Mouse (Mus musculus) layer of hippocampus, postnatal 36 days (tissue): ENCODE data around the gene Mrpl4. TPM values are rescaled to one million over a fixed set of nuclear protein-coding genes. Genes with fewer than 3 reads are reported as not detected.

ENCODE experiments used
- DNase-seq, 2 experiments: peaks; one replicate each; pipeline ENCODE4 v3.0.0; 2022
- total RNA-seq, 2 experiments: library from RNA; stranded (reverse); gene quantifications; 2 replicates each; pipeline ENCODE4 v1.2.3; 2021

Mrpl4 gene
- total RNA-seq: 10 to 100 TPM; 61.1 to 65.8 TPM

DNA sequence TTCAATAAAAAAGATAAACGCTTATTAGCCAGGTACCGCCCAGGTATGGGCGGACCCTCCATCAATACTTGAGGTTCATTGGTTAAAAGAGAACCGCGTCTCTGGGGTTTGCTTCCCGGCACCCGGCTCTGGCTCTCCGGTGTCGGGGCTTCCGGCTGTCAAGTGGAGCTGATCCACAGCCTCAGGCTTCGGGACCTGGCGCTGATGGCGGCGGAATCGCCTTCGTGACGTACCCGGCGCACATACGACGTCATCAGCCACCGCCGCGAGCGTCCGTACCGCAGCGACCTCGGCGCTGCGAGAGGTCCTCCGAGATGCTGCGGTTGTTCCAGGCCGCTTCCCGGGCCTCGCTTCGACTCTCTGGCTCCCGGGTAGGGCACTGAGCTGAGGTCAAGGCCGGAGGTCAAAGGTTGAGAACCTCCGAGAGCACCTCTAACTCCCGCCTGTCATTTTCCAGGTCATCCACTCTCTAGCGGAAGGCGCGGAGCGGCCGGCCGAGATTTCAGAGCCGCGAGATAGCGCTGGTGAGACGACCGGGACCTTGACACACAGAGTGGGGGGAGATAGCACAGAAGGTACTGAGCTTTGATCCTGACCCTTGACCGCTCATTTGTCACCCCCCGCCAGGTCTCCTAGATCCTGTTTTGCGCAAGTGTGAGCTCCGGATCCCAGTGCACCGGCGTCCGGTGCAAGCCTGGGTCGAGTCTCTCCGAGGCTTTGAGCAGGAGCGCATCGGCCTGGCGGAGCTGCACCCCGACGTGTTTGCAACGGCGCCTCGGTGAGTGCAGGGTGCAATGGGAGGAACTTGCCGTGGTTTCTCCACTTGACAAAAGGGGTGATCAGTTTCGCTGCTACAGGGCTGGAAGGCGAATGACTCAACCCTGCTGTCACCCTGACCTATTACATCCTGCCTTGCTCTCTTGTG is at the start of gene Mrpl4:
Mrpl4 (plus strand) TSS at position 112 of the 925 bp plus-strand sequence.
- DNase-seq: peak; percentile 89 to 90

DNA sequence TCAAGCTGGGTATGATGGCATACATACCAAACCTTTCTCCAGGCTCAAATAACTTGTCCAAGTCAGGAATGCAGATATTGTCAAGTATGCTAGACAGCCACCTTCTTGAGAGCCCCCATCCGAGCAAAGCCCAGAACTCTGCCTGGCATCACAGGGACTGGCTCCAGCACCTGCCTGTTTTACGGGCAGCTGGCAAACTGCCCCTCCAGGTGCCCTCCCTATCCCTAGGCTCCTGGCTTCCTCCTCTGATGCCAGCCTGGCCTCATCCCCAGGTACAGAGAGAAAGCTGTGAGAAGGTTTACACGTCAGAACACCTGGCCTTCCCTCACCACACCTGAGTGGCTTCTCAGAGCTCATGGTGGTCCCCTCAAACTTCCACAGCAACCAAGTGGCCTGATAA is 45.5 kb upstream of the Mrpl4 start:
- DNase-seq: no peak

DNA sequence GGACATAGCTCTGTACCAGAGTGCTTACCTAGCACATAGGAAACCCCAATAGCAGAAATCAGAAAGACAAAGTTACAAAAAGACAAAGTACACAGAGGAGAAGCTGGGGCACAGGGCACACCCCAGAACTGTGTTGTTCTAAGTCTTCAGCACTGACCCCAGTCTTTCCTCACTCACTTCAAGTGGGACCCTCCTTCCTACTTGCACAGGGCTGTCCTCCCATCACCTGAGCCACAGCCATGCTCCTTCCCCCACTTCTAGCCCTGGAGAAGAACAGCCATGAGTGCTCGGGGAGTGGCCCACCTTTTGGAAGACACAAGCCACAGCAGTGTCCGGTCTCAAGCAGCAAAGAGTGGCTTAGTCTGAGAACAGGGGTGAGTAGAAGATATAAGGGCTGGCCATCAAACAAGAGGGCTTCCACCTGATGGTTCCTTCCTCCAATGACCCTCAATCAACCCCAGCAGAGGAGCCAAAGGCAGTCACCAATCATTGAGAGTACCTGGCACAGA is 43.1 kb upstream of the Mrpl4 start, which contains the start of gene Dnmt1:
Dnmt1 (minus strand) TSS at position 459 of the 509 bp plus-strand sequence.
- DNase-seq: no peak

DNA sequence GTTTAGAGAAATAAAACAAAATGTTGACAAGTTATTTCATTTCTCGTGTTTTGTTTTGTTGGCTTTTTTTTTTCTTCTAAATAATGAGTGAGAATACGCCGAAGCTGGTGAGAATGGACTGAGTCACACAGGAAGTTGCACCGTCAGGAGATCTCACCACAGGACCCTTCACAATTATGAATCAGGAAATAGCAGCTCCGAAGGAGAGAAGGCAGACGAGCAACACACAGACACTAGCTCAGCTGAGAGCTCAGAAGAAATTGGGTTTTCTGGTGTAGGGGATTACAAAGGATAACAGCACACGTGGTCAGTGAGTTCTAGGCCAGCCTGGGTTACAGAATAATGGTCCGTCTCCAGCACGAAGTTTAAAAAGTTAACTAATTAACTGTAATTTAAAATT is 41.0 kb upstream of the Mrpl4 start:
- DNase-seq: no peak

DNA sequence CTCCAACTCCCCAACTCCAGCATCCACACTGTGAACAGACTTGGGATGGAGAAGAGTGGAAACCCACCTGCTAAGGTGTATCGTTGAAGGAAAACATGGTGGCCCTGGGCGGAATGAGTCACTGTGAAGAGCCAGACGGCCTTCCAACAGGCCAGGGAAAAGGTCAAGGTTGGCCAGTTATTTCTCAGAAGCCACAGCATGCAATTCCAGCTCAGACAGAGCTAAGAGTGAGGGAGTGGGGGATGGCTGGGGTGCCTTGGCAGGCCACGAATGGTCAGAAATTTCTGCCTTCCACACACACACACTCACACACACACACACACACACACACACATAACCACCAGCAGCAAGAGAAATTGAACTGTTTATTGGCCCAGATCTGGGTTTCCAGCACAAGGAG is 36.9 kb upstream of the Mrpl4 start:
- no peak for DNase-seq

DNA sequence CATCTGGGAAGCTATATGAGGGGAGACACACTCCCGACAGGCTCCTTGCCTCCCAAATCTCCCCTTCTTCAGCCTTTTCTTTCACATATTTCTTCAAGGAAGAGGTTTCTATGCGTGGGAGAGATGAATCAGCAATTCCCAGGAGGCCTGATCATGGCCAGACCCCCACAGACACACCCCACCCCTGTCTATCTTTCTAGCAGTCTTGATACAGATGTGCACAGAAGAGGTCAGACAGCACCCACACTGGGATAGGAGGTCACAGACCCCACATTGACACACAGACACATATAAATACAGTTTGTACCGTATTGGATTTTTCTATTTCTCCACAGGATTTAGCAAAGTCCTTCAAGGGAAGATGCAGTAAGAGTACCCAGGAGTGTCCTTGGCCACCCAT is 36.5 kb upstream of the Mrpl4 start:
- no peak for DNase-seq

DNA sequence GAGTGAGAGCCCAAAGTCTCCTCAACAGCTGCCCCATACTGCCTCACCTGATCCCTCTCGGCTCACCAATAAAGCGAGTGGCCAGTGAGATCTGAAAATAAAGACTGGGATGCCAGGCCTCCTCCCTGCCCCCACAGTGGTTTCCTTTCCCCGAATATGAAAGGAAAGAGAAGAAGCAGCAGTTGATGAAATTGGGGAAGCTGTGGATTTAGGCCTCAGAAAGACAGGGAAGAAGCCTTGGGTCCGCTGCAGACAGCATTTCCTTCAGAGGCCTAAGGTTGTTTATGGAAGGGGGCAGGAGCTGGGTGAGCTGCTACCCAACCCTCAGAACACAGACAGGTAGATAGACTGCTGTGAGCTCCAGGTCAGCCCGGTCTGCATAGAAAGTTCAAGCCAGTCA is 35.8 kb upstream of the Mrpl4 start:
- no peak for DNase-seq

DNA sequence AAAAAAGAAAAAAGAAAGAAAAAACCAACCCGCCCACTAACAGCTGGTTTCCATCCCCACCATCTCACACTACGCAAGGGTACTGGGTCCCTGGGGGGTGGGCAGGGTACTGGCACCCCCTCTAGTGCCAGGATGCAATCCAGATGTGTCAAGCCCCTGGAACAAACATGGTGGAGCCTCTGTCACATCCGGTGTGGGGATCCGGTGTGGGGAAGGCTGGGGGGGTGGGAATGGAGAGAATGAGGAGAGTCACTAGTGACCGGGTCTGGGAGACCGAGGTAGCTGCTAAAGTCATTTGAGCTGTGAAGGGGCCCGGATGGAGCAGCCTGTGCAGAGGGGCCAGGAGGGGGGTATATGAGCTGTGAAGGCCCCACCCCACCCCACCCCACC is 30.8 kb upstream of the Mrpl4 start:
- DNase-seq: no peak

DNA sequence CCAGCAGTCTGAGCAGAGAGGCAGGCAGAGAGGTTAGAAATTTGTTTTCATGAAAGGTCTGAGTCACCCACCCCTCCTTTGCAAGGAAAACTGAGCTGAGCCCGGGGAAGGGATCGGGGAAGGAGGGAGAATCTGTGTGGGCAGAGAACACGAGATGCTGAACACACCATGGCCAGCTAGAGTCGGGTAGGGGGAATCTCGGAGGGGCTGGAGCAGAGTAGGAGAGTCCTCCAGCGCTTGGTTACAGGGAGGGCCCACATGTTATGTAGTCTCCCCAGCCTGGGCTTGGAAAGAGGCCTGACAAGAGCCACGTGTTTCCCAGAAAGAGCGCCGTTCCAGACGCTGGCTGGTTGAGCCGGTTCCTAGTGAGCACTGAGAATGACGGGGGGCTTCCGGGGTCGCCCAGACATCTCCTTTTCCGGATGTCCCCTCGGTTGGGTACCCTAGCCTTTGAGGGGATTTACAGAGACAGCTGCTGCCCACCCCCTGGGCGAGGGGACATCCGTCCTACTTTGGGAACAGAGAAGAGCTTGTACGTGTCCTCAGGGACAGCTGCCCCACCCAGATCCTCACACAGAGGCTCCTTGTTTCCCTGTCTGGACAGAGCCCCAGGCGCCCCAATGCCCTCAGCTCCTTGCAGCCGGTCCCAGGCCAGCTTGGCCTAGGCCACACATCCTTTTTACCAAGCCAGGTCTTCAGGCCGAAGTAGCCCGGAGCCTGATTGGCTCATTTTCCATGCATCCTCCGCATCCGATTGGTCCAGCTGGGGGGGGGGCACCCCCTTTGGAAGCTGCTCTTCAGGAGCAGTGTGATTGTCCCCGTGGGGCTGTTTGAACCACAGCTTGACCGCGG is 30.2 kb upstream of the Mrpl4 start:
- peak; percentile 60 to 74 for DNase-seq

DNA sequence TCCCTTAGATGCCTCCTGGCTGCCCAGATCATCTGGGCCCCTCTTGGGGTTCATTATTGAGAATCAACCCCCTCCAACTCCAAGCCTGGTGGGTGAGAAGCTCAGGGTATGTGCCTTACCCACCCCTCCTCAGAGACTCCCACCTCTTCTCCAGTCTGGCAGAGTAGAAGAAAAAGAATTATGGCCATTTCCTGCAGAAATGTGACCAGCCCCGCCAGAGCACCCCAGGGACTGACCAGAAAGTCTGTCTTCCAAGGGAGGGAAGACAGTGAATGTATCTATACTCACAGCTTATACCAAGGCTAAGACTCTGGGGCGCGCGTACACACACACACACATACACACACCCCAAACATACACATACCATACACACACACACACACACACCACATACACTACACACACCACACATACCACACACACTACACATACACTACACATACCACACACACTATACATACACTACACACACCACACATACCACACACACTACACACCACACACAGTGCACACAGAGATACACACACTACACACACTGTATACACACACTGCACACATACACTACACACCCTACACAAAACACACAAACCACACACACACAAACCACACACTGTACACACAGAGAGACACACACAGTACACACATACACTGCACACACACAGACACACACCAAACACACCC is 29.4 kb upstream of the Mrpl4 start:
- no peak for DNase-seq

DNA sequence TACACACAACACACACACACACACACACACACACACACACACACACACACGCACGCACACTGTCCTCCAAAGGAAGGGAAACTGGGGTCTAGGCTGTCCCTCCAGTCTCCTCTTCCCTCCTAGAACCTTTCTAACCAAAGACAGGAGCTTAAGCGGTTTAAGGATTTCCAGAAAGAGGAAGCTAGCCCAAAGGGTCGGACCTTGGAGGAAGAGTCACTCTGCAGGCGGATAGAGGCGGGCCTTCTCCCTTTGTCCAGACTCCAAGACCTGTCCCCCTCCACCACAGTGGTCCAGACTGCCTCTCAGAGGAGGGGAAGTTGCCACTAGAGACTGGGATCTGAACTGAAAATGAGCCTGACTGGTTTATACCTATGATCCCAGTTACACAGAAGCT is 28.9 kb upstream of the Mrpl4 start:
- DNase-seq: no peak

DNA sequence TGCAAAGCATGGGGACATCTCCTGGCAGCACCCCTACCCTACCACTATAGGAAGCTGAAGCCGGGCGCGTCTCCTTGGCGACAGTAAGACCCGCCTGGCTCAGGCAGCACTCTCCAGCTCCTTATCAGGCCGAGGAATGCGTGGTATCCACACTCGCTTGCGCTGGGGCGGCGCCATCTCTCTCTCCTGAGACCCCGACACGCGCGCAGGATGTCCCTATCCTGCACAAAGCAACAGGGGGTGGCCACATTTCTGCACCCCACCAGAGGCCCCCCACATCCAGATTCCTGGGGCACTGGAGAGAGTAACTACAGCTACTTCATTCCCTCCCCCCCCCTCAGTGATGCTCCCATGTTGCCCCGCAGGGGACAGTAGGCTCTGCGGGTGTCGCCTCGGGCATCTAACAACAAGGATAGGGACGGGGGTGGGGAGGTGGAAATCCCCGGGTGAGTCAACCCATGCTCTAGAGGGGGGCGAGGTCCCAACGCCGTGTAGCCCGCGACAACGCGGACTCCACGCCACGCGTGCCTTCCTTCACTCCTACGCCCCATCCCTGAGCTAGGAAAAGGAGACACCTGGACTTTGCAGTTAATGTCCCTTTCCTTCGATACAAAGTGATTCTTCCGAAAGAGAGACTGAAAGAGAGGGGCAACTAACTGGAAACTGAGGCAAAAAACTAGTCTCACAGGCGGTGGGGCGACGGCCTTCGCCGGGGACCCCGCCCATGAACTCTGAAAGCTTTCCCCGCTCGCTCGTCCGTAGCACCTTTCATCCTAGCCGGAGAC is 26.9 kb upstream of the Mrpl4 start:
- peak in 1 of 2 experiments; percentile 8 for DNase-seq

DNA sequence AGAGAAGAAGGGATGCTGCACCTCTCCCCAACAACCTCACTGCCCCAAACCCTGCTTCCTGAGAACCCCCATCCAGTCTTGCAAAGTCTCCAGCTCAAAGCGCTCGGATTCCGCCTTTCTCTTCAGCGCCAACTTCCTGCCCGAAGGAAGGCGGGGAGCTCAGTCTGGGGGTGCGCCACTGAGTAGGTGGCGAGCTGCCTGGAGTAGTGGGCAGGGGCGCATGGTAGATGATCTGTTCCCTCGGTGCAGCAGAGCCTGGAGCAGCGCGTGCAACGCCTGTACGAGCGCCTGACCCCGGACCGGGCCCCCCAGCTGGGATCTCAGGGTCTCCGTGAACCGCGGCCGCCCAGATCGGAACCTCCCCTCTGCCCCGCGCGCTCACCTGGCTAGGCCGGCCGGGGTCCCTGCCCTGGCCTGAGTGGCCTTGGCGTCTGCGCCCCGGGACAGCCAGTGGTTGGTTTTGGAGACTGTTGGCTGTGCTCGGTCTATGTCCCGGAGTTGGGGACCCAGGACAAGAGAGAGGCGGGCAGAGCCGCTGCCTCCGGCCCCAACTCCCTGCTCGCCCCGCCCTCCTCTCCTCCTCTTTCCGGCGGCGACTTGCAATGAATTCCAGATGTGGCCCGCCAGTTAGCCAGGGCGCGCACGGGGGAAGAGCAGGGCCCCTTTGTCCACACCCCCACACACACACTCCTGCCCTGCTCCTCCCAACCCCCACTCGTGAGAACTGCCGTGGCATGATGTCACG is 26.1 kb upstream of the Mrpl4 start, which contains the start of gene S1pr2:
S1pr2 (minus strand) TSS at position 566 of the 745 bp plus-strand sequence.
- peak; percentile 39 to 55 for DNase-seq

DNA sequence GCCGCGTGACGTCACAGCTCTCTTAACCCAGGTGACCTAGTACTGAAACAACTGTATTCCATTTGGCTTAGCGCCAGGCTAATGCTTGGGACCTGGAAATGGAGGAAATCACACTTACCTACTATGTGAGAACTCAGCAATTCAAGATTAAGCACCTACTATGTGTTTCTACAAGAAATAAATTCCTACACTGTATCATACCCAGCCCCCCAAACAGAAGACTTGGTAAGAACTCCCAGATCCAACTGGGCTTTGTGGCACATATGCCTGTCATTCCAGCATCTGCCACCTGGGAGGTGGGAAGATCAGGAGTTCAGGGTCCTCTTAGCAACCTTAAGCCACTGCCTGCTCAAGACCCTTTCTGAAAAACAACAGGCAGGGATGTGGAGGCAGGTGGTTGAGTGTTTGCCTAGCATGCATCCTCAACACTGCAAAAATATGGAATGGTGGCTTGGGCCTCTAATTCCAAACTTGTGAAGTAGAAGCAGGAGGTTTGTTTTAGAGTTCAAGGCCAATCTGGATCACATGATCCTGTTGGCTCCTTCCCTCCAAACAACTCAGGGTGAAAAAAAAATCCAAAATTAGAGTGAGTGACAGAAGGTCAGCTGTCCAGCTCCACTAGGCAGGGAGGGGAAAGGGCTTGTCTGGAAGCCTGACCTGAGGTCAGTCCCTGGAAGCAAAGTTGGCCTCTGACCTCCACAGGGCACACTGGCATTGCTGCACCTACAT is 25.4 kb upstream of the Mrpl4 start:
- no peak for DNase-seq

DNA sequence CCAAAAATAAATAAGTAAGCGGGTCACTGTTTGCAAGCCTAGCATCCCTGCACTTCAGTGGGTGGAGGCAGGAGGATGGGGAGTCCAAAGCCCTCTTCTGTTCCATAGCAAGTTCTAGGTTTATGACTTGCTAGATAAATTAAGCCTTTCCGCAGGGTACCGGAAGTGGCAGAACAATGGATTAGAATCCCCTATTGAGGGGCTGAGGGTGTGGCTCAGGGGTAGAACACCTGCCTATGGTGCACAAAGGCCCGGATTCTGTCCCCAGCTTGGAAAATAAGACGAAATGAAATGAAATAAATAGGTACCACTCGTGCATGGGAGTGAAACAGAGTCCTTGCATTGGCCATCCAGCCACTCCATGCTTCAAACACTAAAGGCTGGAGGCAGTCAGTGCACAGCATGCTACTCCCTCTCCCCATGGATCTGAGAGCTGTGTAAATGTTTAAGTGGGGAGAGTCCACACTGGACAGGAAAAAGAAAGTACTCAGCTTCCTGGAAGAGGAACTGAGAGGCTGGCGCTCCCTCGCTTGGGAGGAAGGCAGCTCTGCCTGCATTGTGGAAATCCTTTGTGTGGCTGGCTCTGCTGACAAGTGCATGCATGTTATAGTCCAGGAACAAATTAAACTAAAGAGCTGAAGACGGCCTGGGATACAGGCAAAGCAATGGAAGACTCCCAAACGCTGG is 24.0 kb upstream of the Mrpl4 start:
- DNase-seq: no peak

DNA sequence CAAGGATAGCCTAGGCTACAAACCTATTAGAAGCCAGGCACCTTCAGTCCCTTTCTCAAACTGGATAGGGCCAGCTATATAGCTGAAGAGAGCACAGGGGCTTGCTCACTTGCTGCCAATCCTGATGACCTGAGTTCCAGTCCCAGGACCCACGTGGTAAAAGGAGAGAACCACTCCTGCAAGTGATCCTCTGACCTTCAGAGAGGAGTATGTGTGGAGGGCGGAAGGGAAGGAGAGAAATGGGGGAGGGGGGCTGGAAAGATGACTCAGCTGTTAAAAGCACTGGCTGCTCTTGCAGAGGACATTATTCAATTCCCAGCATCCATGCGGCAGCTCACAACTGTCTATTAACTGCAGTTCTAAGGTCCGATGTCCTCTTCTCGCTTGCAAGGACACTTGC is 23.4 kb upstream of the Mrpl4 start:
- no peak for DNase-seq

DNA sequence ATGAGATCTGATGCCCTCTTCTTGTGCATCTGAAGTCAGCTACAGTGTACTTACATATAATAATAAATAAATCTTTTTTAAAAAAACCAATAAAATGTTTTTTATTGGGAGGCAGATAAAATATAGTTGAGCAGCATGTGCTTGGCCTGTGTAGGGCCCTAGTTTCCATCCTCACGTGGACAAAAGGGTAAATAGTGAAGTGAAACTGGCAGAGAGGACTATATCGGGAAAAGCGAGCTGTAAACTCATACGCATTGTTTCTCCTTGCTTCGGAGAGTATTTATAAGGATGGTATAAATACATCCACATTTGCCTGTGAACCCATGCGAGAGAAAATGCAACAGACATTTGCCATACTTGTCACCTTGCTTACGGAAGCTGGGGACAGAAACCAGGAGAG is 22.8 kb upstream of the Mrpl4 start:
- DNase-seq: no peak

DNA sequence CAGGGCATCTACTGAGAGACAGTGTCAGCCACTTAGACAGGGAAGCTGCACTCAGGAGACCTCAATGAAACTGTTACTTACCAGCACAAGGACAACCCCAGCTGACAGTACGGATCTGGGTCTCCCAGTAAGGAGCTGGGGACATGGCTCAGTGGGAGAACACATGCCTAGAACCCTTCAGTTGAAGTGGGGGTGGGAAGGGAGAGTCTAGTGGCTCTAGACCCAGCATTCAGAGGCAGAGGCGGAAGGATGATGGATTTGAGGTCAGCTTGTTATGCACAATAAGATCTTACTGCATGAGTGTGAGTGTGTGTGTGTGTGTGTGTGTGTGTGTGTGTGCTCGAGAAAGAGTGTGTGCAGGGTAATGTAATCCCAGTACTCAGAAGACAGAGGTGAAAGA is 20.4 kb upstream of the Mrpl4 start:
- DNase-seq: no peak

DNA sequence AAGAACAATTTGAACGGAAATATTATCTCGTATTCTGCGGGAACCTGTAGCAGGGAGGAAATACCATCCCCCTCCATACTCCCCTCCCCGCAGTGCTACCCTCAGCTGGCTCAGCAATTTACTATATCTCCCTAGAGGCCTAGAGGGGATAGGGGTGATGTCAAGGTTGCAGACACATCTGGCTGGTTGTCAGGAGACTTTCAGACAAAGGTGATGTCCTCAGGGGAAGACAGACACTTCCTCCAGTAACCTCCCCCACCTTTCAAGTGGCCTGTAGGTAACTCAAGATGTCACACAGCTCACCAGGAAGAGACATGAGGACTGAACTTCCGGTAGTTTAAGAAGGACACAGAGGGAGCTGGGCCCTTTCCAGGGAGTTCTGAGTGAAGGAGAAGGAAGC is 19.4 kb upstream of the Mrpl4 start:
- DNase-seq: no peak
